Mouse (Mus musculus) left cerebral cortex, postnatal 14 days (tissue): Measurements from ENCODE around the gene Slc35b4. TPM values are rescaled to one million over a fixed set of nuclear protein-coding genes. Genes with fewer than 3 reads are reported as not detected.

Source experiments
- DNase-seq, 2 experiments: peaks; one replicate each; pipeline ENCODE4 v3.0.0; 2021 to 2022; ENCODE audit warnings: low spot score in 2 of 2, mixed read lengths in 1 of 2
- intact Hi-C: fragments of 180-260 bp; cut with DNase I; formaldehyde crosslinking; loops from one replicate; pipeline ENCODE4 v1.15.1; 2025
- total RNA-seq, 2 experiments: library from RNA; stranded (reverse); gene quantifications; 2 replicates each; pipeline ENCODE4 v1.2.3; 2021

Slc35b4 gene
- total RNA-seq, 2 experiments from 2014 or later, result 48.0 to 51.4 TPM

GRCm38 (mm10) chr6:34148021-34148420 is 28.9 kb downstream of the Slc35b4 start:
- no peak for DNase-seq
- intact Hi-C loops, result no loop called here

DNA sequence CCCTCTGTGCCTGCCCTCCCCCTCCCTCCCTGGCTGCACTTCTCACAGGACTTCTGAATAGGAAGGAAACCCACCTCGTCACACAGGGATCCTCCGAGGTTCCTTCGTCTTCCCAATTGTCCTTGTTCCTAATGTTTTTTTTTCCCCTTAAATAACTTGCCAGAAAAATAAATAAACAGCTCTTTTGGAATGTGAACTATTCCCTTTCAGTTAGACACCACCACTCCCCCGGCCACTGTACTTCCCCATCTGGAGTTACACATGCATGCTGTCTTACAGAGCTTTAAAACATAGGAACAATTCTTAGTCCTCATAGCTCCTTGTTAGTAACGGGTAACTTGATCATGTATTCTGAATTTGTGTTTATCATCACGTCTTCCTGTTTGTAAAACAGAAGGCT is 30.9 kb downstream of the Slc35b4 start:
- DNase-seq, result no peak
- intact Hi-C loops, result no loop called here

GRCm38 (mm10) chr6:34142931-34143330 is 34.0 kb downstream of the Slc35b4 start:
- intact Hi-C loops, result no loop called here
- DNase-seq, result no peak

- intact Hi-C loops, result no loop called here
- DNase-seq, result no peak
Observed at GRCm38 (mm10) chr6:34138366-34138765, 38.5 kb downstream of the Slc35b4 start.

DNA sequence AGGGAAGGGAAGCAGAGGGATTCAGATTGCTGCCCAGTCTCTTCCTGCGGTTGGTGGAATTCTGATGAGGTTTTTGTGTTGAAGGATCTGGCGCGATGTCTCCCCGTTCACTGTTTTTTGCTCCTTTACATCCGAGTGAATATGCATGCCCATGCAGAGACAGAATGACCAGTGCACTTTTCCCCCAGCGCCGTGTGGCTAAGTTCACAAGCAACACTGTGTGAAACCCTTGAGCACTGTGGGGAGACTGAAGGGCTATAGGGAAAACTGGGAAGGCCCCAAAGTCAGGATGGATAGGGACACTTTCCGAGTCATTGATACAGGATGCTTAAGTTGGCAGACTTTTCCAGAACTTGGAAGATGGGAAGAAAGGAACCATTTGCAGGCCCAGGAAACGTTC is 44.5 kb downstream of the Slc35b4 start:
- intact Hi-C loops, result no loop called here
- no peak for DNase-seq

GRCm38 (mm10) chr6:34129261-34129660 is 47.6 kb downstream of the Slc35b4 start:
- intact Hi-C loops, result no loop called here
- no peak for DNase-seq

GRCm38 (mm10) chr6:34124401-34124800 is 52.5 kb downstream of the Slc35b4 start:
- DNase-seq, result no peak
- intact Hi-C loops, result no loop called here

DNA sequence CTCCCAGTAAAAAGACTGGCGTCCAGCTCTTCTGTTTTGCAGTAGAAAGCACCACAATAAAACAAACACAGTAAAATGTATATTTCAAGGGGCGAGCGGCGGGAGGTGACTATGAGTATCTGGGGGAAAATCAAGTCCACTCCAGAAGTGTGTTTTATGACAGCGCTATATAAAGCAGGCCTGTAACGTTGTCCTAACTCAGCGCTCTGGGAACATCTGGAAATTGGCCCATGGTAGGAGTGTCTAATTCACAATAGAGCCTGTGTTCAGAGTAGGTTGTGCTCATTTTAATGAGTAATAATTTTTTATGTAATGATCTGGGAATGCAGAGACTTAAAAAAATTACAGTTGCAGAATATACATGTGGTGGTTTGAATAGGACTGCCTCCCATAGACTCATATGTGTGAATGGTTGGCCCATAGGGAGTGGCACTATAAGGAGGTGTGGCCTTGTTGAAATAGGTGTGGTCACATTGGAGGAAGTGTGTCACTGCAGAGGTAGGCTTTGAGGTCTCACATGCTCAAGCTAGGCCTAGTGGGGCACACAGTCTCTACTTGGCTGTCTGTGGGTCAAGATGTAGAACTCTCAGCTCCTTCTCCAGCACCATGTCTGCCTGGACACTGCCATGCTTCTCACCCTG is 60.0 kb downstream of the Slc35b4 start:
- no peak for DNase-seq
- intact Hi-C loops, result no loop called here

DNA sequence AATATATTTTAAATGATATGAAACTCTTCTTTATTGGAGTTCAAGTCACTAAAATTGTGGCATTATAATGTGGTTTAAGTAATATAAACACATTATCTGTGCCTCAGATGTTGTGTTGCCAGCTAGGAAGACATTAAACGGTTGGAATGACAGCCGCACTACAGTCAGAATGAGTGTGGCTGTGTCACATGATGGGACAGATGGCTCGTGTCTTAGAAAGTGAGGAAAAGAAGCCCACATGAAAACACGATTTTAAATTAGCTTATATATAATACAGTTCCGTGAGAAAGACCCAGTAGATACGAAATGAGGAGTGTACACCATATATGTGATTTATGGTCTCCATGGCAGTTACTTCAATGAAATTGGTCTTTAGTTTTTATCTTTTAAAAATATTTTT is 65.5 kb downstream of the Slc35b4 start:
- intact Hi-C loops, result no loop called here
- DNase-seq, result no peak

DNA sequence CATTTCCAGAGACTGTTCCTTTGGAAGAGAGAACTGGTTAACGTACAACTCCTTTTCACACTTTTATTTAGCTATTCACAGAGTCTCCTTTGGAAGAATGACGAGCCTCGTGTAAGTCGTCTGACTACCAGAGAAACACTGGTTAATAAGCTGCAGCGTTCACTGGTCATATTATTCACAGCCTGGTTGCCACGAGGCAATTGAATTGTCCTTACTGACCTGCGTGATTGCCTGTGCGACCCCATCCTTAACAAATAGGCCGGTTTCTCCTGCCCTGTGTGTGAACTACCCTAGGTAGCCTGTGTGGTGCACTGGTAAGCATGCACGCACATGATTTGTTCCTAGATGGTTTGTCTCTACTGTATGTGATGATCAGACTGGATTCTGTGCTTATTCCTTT is 66.3 kb downstream of the Slc35b4 start:
- intact Hi-C loops, result no loop called here
- no peak for DNase-seq

Other genes starting within 250 kb of the Slc35b4 start
- 1 to 10 TPM; 3.2 to 3.3 TPM for gene Lrguk, start 147.7 kb downstream of the Slc35b4 start, total RNA-seq
- 10 to 100 TPM; 47.4 to 48.2 TPM for gene Akr1b3, start 140.4 kb upstream of the Slc35b4 start, total RNA-seq
- gene Akr1b8, start 177.0 kb upstream of the Slc35b4 start, total RNA-seq, result under 1 TPM; 0.40 to 0.51 TPM
- 10 to 100 TPM; 17.4 to 18.3 TPM for gene Akr1b10, start 207.1 kb upstream of the Slc35b4 start, total RNA-seq
- not detected for gene Akr1b7, start 235.2 kb upstream of the Slc35b4 start, total RNA-seq